Mouse (Mus musculus) cerebellum, postnatal 25 days (tissue): ENCODE data around the gene Ncam1.
A peak's percentile ranks its signal among the peaks of the same experiment; 100 is the strongest.

Experiments
- DNase-seq, 2 experiments: peaks; one replicate each; pipeline ENCODE4 v3.0.0; 2021; ENCODE audit warnings: mixed read lengths in 2 of 2

Gene Ncam1

DNA sequence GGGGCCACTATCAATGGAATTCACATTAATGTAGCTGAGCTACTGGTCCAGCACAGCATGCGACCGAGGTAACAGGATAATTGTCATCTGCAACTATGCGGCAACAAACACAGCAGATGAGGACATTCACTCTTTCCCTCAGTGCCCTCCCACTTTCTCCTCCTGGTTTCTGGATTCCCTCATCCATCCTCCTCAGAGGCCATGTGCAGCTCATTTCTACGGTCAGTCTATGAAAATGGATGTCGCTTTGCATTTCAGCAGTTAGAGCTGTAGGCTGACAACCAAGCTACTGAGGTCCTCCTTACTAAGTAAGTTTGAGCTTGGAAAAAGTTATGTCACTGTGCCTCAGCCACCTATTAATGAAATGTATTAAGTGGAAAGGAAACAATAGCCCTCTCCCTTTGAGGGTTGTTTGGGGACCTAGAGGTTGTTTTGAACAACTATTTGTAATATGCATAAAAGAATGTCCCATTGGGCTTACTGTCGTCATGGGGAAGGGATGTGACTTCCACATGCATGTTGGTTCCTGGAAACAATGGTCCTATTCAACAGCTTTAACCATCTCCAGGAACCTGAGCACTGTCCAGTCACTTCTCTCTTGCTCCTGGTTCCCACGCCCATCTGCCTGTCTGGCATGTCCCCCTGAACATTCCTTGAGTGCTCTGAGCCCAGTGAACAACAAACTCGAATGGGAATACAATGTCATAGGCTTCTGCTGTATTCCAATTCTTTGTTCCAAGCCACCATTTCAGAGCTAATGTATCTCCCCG, 122.8 kb downstream of the Ncam1 start:
- peak in 1 of 2 experiments; percentile 44 for DNase-seq

DNA sequence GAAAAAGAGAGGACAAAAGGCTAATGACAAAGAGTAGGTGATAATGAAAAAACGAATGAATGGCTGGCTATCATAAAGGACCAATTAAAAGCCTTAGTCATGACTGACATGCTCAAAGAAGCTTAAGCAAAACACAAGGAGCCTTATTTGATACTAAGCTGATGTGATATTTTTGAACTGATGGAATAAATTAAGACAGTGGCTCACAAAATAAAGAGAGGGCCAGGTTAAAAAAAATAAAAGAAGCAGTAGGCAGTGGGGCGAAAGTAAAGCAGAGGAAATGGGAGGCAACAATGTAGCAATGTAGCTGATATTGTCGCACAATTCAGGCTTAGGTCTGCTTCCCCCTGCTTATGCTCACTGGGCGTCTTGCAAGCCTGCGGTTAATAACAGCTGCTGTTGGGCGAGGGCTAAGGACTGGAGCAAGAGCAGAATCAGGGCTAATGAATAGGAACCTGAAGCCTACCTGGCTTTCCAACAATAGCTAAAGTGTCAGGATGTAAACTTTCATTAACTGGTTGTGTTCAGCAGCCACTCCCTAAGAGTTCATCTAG, 126.0 kb downstream of the Ncam1 start:
- no peak for DNase-seq

DNA sequence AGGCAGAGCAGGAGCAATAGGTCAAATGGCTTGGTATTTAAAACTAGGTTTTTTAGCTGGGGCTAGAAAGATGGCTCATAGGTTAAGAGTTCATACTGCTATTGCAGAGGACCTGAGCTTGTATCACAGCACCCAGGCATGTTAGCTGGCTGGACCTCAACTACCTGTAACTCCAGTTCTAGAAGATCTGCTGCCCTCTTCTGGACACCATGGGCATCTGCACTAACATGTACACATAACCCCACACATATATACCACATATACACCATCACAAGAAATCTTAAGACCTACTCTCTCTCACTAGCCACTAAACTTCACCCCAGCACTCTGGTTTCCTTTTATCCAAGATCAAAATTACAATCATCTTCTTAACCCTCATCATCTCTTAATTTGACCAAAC, 131.7 kb downstream of the Ncam1 start:
- DNase-seq = no peak

DNA sequence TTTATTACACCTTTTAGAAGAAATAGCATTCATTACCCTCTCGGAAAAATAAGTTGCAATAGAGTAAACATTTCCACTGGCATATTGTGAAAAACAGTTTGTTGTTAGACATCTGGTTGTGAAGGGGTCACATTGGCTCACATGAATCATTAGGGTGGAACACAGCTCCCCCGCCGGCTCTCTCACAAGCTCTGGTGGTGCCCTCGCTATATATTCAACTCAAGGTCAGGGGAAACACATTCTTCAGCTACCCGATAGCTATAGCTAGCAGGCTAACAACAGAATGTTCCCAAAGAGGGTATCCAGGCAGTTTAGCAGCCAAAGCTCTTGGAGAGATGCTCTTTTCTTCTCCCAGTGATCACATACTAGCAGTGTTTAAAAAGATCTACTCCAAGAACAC, 133.4 kb downstream of the Ncam1 start:
- DNase-seq = no peak

DNA sequence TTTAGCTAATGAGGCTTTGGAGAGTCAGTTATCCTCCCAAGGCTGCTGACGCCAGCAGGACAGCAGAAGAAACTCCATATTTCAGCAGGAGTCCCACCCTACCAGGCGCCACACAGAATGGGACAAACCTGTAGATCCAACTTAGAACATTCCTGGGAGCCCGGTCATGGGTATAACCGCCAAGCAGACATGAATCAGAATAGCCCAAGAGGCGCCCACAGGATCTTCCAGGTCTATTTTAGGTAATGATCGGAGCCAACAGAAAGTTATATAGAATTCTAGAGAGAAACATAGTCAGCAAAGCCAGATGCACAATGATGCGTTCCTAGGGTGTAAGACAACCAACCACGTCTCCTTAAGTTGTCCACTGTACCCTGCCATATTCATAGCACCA, 134.8 kb downstream of the Ncam1 start:
- no peak for DNase-seq

DNA sequence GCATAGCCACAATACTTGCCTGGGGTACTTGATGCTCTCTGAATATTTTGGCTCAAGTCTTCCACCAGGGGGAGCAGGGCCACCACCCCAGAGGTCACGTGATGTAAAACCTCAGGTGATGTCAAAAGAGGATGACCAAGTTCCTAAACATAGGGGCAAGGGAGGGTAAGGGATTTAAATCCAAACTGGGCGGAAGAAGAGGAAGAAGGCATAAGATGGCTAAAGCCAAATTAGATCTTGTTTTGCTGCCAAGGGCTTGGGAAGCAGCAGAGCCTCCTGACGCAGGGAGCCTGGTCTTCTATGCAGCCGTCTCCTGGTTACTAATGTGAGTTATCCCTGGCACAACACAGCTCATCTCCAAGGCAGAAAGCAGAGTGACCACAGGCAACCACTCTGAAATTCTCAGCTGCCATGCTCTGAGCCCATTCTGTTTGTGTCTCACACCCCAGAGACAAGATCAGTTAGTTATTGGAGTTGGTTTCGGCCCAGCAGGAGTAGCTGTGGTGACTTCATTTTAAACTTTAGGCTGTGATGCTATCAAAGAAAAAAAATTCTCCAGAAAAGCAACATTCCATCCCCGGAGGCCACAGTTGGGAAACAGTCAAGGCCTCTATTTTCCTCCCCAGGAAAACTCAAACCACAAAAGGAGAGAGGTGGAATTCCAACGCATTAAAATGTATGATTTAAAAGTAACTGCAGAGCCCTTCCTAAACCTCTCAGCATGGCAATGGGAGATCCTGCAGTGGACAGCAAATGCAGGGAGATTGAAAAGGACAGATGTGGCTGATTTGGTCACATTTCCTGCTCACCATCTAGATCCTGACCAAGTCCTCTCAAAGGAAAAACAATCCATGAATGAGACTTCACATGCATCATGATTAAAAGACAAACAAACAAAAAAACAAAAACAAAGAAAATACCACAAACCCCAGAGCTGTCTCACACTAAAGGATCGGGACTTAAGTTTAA, 135.5 kb downstream of the Ncam1 start:
- peak; percentile 47 to 48 for DNase-seq

DNA sequence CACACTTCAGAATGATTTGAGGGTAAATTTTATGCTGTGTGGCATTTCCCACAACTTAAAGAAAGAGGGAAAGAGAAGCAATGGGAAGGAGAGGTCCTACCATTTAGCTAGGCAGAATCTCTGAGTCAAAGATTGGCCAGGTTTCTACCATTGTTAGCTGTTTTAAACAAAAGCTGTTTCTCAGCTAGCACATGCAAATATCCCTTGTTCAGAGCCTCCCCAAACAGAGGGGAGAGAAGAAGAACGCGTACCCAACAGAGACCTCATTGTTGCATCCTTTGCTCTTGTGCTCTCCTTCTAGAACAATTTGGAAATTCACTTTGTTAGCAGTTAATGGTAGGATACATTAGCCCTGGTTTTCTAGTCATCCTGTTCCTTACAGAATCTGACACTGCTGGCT, 137.2 kb downstream of the Ncam1 start:
- DNase-seq = no peak

DNA sequence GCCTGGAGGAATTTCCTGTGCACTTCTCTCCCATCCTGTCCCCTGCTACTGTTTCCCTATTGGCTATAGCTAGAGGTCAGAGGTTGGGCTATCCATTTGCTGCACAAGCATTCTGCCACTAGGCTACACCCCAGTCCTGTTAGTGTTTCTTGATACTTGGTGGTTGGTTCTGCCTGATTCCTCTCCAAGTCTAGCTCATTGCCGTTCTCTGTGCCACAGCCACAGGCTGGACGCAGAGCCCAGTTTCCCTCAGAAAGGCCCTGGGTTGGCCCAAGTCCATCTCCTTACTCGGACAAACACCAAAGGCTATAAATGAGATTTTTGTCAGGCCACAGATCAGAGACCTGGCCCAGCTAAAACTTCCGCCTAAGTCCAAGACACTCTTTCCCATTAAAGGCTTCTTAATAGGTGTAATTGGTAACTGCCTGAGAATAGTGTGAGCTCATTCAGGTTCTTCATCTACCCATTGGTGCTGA, 140.3 kb downstream of the Ncam1 start:
- DNase-seq = peak; percentile 54 to 74

DNA sequence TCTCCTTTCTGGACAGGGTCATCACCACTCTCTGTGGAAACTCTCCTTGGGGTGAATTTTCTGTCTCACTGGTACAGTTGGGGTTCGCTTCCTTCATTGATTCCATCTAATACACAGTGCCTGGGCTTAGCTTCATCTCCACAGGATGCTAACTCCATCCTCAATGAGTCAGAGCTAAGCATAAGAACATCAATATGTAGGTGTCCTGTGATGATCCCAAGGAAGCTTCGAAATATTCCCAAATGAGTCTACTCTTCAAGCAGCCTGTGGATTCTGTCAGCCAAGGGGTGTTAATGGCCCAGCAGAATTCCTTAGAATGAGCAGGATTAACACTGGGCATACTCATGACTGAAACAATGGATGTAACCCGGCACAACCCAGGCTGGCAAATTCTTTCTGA, 144.3 kb downstream of the Ncam1 start:
- no peak for DNase-seq

DNA sequence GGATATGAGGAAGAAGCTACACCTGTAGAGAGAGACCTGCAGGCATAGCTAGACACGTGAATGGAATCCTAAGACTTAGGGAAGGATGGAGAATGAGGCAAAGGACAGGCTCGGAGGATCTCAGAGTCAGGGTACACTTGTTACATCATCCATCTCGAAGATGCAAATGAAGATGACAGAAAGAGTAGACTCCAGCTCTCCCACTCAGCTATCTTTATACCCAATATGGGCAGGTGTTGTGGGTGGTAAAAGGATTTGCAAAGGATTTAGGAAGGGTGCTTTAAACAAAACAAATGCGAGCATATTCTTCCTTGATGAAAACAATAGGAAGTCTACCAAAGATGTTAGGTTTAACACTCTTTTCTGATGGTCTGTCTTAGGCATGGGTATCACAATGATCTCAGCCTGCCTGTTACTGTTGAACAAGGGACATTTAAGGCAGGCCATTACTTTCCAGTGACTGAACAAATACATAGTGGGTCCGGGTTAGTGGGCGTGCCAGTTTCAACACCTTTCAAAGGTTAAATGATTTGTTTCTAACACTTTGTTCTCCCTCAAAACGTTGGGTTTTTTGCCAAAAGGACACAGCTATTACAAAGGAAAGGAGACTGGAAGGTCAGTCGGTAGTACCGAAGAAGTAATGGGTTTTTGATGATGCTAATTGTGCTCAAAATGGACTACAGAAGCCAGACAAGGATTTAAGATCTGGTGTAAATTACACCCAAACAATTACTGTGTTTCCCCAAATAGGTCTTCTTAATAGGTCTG, 145.1 kb downstream of the Ncam1 start:
- no peak for DNase-seq

DNA sequence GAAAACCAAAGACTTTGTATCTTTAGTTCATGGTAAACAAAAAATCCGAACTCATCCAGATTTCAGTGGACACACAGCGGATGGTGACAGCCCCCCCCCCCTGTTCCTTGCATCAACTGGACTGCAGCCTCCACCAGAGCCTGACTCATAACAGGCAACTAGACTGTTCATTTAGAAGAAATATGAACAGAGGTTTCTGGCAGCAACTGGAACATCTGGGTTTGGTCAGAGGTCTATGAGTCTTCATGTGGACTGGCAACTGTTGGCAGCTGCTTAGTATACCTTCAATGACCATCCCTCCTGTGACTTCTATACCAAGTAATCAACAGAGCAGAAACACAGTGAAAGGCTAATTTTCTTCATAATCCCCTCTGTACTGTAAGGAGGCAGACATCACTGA, 154.4 kb downstream of the Ncam1 start:
- DNase-seq = no peak

DNA sequence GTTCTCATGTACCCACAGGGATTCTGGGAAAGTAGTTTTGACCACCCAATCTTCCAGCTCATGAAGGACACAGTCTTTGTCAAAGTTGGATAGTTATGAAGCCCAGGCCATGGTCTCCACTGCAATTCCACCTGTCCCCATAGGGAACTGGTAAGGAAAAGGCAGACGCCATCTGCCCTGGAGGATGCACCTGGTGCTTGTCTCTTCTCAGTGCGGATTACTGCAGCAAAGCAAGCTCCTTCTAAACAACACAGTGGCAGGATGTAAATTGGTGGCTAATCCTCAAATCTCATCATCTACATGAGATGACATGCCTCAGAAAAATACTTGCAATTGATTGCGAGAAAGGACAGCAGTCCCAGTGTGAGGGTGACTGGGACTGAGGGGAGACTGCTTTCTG, 158.0 kb downstream of the Ncam1 start:
- peak; percentile 54 to 63 for DNase-seq

DNA sequence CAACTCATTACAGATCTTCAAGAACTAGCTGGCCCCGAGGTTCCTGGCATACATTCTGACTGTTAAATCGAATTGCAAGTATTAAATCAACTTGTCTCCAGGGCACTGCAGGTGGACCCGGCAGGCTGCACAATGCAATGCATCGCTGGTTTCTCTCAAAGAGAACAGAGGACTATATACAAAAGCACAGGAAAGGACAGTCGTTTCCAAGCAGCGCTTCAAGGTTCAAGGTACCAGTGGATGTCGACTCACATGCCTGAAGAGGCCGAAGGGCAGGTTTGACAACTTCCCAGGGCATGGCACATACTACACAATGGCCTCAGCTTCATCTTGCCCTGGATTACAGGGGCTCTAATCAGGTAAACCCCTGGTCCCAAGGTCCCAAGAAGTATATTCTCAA, 158.6 kb downstream of the Ncam1 start:
- no peak for DNase-seq

DNA sequence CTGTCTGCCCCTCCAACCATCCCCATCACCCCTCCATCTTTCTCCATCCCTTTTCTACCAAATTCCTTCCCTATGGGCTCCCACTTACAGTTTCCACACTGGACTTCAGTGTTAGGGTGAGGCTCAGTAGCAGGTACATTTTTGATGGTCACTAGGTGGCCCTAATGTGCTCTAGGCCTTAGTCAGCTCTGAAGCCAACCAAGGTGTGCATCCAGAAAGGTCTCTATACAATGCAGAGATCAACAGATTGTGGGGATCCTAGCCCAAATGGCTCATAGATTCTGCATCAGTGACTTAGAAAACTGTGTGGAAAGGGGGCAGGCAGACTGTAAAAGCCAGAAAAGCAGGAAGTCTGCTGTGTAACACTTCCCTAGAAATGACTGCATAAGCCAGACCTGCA, 160.8 kb downstream of the Ncam1 start:
- peak in 1 of 2 experiments; percentile 45 for DNase-seq

DNA sequence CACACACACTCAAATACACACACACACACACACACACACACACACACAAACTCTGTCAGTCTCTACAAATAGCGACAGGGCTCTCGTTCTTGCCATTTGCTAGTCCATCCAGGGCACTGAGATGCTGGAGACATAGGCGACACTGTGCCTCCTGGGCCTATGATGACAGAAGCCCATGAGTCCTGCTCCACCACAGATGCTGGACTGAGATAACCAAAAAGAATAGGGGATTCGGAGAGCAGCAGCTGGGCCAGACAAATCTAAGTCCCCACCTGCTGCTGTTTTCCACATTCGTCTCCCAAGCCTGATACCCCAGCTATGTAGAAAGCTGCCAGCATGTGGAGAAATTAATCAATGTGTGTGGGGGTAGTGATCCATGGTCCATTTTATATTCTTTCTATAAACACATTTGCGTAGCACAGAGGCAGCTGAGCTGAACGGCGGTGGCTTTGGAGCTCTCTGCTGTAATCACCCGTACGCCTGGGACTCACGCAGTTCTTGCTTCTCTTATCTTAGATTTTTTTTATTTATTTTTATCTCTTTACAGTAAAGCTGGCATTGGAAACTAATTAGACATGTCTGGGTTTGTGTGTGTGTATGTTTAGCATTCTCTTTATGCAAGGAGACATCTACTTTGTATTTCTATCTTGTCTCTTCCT, 162.9 kb downstream of the Ncam1 start:
- DNase-seq = no peak

DNA sequence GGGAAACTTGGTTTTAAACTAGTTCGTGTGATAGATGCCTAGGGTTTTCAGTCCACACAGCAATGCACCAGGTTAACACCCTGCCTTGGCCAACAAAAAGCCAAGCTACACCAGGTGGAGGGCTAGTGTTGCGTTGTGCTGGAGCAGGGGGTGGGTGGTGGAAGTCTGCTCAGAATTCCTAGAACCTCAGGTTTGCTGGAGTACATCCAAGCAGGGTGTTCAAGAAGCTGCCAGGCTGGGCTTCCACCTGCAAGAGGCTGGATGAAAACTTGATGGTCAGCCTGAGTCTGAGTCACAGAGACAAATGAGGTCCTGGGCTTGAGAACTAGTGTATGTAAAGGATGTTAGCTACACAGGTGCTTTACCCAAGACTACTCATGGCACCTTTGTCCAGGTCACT, 166.1 kb downstream of the Ncam1 start:
- DNase-seq = peak in 1 of 2 experiments; percentile 35

DNA sequence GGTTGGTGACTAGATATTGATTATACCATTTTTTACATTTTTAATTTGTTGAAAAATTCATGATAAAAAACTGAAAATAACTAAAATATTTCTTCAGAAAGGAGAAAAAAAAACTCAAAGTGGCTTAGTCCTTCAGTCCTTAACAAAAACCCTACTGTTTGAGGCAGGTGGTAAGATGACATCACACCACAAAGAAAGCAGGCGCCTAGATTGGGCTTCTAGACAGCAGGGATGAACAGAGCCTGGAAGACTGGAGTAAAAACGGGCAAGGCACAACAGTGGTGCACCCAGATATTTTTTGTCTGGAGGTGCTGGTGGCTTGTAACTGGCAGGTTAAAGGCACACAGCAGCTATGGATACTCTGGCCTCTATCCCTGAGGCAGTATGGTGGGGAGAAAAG, 168.4 kb downstream of the Ncam1 start:
- peak in 1 of 2 experiments; percentile 43 for DNase-seq

DNA sequence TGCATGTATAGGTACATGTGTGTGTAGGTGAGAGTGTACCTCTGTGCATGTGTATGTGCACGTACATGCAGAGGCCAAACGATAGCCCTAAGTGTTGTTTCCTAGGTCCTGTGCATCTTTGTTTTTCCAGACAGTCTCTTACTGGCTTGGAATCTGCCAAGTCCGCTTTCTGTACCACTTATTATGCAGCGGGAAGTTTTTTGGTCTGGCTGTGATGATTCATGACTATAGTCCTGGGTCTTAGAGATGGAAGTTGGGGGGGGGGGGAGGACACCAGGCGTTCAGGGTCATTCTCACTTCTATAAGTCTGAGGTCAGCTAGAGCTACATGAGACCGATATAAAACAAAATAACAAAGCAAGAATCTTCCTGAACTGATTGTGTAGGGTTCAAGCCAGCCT, 173.8 kb downstream of the Ncam1 start:
- DNase-seq = no peak

DNA sequence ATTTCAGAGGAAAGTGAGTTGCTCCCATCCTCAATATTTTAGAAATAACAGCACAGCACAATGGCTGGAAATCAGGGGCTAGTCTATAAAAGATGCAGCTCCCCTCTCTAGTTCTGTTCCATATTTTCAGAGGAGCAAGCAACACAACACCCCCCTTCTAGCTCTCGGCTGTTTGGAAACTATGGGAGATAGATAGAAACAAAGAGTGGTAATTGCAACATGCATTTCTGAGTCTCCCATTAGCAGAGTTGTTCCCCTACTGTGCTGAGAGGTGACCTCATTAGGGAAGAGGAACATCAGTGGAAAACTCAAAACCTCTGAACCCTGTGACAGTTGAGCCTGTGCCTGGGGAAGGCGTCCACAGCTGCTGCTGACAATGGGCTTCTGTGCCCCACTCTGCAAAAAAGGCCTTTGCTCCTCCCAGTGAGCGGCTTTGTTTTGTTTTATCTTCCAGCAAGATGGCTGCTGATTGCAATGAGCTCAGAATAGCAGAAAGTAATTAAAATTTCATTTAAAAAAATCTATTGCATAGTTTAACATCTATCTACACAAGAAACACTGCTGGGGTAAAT, 174.7 kb downstream of the Ncam1 start:
- no peak for DNase-seq

DNA sequence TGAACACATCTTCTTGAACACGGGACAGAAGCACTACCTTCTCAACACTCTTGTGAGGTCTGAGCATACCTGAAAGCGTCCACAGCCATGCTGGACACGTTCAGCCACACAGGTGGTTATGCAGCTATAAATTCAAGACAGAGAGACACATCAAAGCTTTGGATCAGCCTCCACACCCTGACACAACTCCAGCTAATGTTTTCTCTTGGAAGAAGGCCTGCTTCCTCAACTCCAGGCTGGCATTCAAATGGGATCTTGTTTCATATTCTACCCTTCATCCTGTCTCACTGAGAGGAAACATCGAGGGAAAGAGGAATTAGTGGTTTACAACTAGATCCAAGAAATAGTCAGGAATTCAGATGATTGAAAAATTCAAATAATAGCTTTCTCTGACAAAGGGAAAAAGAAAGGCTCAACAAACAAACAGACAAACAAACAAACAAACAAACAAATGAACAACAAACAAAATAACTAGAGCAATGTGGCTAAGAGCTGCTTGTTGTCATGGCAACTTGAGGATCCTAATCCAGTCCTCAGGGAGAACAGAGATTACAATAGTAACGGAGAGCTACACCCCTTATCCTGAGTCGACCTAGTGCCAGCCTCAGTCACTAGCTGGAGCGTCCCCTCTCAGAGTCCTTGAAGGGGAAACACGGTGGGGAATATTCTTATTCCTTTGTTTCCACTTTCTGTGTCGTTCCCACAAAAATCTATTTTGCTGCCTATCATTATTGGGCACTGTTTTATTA, 175.6 kb downstream of the Ncam1 start:
- DNase-seq = no peak

DNA sequence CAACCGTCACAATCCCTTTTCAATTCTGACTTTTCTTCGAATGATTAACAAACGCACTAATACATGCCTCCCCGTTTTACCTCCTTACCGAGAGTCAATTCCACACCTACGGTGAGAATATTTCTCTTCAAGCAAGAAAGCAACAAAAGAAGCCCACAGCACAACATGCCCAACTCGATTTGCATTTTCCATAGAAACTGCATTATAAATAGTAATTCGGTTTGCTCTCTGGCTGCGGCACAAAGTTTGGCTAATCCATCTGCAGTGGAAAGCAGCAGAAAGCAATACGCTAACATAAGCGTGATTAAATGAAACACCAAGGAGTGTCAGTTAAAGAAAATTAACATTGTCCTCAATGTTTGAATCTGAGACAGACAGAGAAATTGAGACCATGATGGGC, 177.0 kb downstream of the Ncam1 start:
- no peak for DNase-seq
